ENCODE assay signal across 17 mouse cellular contexts in genomic region chr11:62118561-62118960, GRCm38 (mm10).
A peak's percentile ranks its signal among the peaks of the same experiment; 100 is the strongest.
DNase-seq lines count a peak whose midpoint lies in the region; ATAC-seq lines count a peak whose summit lies in the region.
"Had no signal": no experiment of that assay in that cellular context is flagged by ENCODE, and none has a peak within 500 bp of the region (broad histone marks: within the 10 kb centered on the region; RNA-seq: fewer than 3 reads in every experiment).

No protein-coding gene starts in this region.

- peak; percentile 31 for DNase-seq in cerebellum, adult 8-10 months
- DNase-seq in cerebellum, postnatal 4 days (ENCODE audit: low spot score in 2 of 2) = no peak
- peak; percentile 5 for DNase-seq in lung, postnatal 36 days
- no peak for DNase-seq in lung, postnatal 10 days
- no peak for DNase-seq in layer of hippocampus, postnatal 10 days (ENCODE audit: low spot score in 2 of 2)
- DNase-seq in layer of hippocampus, adult 18-20 months (ENCODE audit: low spot score in 2 of 2) = no peak
- DNase-seq: adrenal gland, adult 8-10 months; gastrocnemius, postnatal 10 days; heart, postnatal 4 days; kidney, adult 11 months; kidney, postnatal 14 days; retina, postnatal 1 day; right cerebral cortex, postnatal 14 days; thymus, postnatal 4 days had no signal

- ATAC-seq in erythroblast, adult 5-6 weeks (replicated peaks; ENCODE audit: low FRiP score, poor library complexity, severe bottlenecking) = peak; percentile 19; the same call in 1 of the 2 replicates
- ATAC-seq: inflammation-experienced regulatory T-cells, adult 6 months; midbrain, embryonic 15.5 days had no signal

Comparison
In these comparisons a context has a peak if more than half of its experiments do, and no peak if none do; other contexts are left out.
1. DNase-seq: peak in cerebellum, adult 8-10 months (single experiment) and lung, postnatal 36 days (single experiment); none in cerebellum, postnatal 4 days (0 of 2), lung, postnatal 10 days (single experiment), layer of hippocampus, postnatal 10 days (0 of 2) and layer of hippocampus, adult 18-20 months (0 of 2).